Mouse (Mus musculus) MEL (cell line): Measurements from ENCODE around the gene Prkcb.

ENCODE experiments used
- CTCF ChIP-seq, 3 experiments: IDR thresholded peaks in 2 of 3; conservative IDR thresholded peaks in 1 of 3; 2 replicates each; pipeline ENCODE4 v1.5.1; 2011 to 2012; ENCODE audit warnings: low read length in 3 of 3, low read depth in 2 of 3, mild to moderate bottlenecking in 2 of 3, improper control_type of control experiment in 1 of 3, inconsistent platforms in 1 of 3, mixed read lengths in 1 of 3, moderate library complexity in 1 of 3; ENCODE audit not compliant: control insufficient read depth in 1 of 3, insufficient read depth in 1 of 3, poor library complexity in 1 of 3, severe bottlenecking in 1 of 3
- MAX ChIP-seq: IDR thresholded peaks from 2 replicates; pipeline ENCODE4 v1.6.1; 2011; ENCODE audit warnings: low read length, improper control_type of control experiment
- POLR2A ChIP-seq, 2 experiments: IDR thresholded peaks; 2 replicates each; pipeline ENCODE4 v1.6.1; 2011 to 2012; ENCODE audit warnings: low read length in 2 of 2, mild to moderate bottlenecking in 2 of 2, control low read depth in 1 of 2, improper control_type of control experiment in 1 of 2, low read depth in 1 of 2, moderate library complexity in 1 of 2; ENCODE audit not compliant: control insufficient read depth in 1 of 2, insufficient read depth in 1 of 2, poor library complexity in 1 of 2
- RCOR1 ChIP-seq: IDR thresholded peaks from 2 replicates; pipeline ENCODE4 v1.6.1; 2012; ENCODE audit warnings: low read depth, mild to moderate bottlenecking, inconsistent platforms, low read length, improper control_type of control experiment
- TCF12 ChIP-seq: IDR thresholded peaks from 2 replicates; pipeline ENCODE4 v1.6.1; 2014; ENCODE audit warnings: low read depth, mild to moderate bottlenecking, inconsistent platforms, low read length, improper control_type of control experiment, moderate library complexity
- UBTF ChIP-seq: IDR thresholded peaks from 2 replicates; pipeline ENCODE4 v1.6.1; 2012; ENCODE audit warnings: low read depth, mild to moderate bottlenecking, inconsistent platforms, low read length, improper control_type of control experiment, moderate library complexity, borderline replicate concordance; ENCODE audit not compliant: insufficient read depth
- ZNF384 ChIP-seq: IDR thresholded peaks from 2 replicates; pipeline ENCODE4 v1.6.1; 2012; ENCODE audit warnings: low read depth, mild to moderate bottlenecking, inconsistent platforms, low read length, improper control_type of control experiment

DNA sequence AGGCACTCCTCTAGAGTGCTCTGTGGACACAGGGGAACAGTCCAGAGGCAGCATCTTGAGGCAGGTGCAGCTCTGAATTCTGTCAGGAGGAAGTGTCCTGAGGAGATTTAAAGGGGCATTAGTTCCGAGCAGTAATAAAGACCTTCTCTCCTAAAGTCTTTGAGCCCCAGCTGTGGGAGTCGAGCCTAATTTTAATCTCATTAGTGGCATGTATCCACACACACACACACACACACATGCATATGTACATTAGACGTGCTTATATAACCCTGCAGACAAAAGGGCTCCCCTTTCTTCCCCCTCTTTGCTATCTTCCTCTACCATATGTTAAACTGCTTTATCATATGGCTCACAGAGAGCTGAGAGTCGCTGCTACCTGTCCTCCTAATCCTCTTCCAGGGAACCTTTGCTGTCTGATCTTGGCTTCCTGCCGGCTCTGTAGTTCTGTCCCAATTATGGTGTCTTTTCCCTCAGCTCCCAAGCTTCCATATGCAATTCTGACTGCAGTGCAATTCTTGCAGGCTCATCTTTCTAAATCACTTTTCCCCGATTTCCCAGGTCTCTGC lies 268.1 kb downstream of the Prkcb start:
- TF ChIP-seq RCOR1 (no peak), MAX (no peak), CTCF (IDR thresholded peaks at IDR 0.05 in 2 of 3, conservative IDR thresholded peaks at IDR 0.05 in 1 of 3; ENCODE audit: control insufficient read depth in 1 of 3, insufficient read depth in 1 of 3, low read depth in 2 of 3, low read length in 3 of 3, poor library complexity in 1 of 3, severe bottlenecking in 1 of 3) (no peak), UBTF (no peak), ZNF384 (no peak), TCF12 (no peak), POLR2A (IDR thresholded peaks at IDR 0.05; ENCODE audit: control insufficient read depth in 1 of 2, insufficient read depth in 1 of 2, low read depth in 1 of 2, low read length in 2 of 2, poor library complexity in 1 of 2) (no peak)
